Mouse (Mus musculus) limb, embryonic 14.5 days (tissue): ENCODE measurements at regions not wholly inside any gene's neighbourhood (a gene's known extent, or its start where the extent isn't known, plus 50 kb on each side); places are given as distances from the start of the nearest gene placed in this dataset.
"Not testable (repeated sequence)": the region's sequence is repeated elsewhere in the genome, so short reads cannot be mapped to it uniquely, and the experiment has no call there.

Experiments used
- ATAC-seq: fragments of 200-750 bp; cut with Nextera tagmentation; 2 replicates; pipeline ENCODE4 v1.8.0; 2017; ENCODE audit warnings: low read depth, moderate number of reproducible peaks, moderate TSS enrichment; ENCODE audit not compliant: low FRiP score
- DNase-seq: peaks from one replicate; pipeline ENCODE4 v3.0.0-alpha.2; 2015; ENCODE audit warnings: low spot score
- H3K27ac ChIP-seq: fragments of 300-500 bp; sonication (generic); replicated peaks from 2 replicates; pipeline ENCODE4 v1.5.1; 2014; ENCODE audit warnings: low read depth, mild to moderate bottlenecking, low read length, moderate library complexity, mixed read lengths
- H3K27me3 ChIP-seq: fragments of 300-500 bp; sonication (generic); 2 replicates; pipeline ENCODE4 v1.6.1; 2014; ENCODE audit warnings: low read length, mixed read lengths; ENCODE audit not compliant: control insufficient read depth, insufficient read depth
- H3K36me3 ChIP-seq: fragments of 300-500 bp; sonication (generic); 2 replicates; pipeline ENCODE4 v1.6.1; 2014; ENCODE audit warnings: mild to moderate bottlenecking, low read length, moderate library complexity, mixed read lengths; ENCODE audit not compliant: control insufficient read depth, insufficient read depth
- H3K4me1 ChIP-seq: fragments of 300-500 bp; sonication (generic); 2 replicates; pipeline ENCODE4 v1.6.1; 2014; ENCODE audit warnings: antibody characterized with exemption, low read length, mixed read lengths; ENCODE audit not compliant: control insufficient read depth, insufficient read depth
- H3K4me2 ChIP-seq: fragments of 300-500 bp; sonication (generic); replicated peaks from 2 replicates; pipeline ENCODE4 v1.6.1; 2014; ENCODE audit warnings: low read depth, mild to moderate bottlenecking, low read length, moderate library complexity; ENCODE audit not compliant: severe bottlenecking
- H3K4me3 ChIP-seq: fragments of 300-500 bp; sonication (generic); replicated peaks from 2 replicates; pipeline ENCODE4 v1.5.1; 2014; ENCODE audit warnings: low read length
- H3K9ac ChIP-seq: fragments of 300-500 bp; sonication (generic); 2 replicates; pipeline ENCODE4 v1.6.1; 2014; ENCODE audit warnings: mild to moderate bottlenecking, low read depth, low read length, moderate library complexity; ENCODE audit not compliant: severe bottlenecking
- H3K9me3 ChIP-seq: fragments of 300-500 bp; sonication (generic); 2 replicates; pipeline ENCODE4 v1.6.1; 2016; ENCODE audit warnings: low read length; ENCODE audit not compliant: control insufficient read depth
- POLR2A ChIP-seq: fragments of 200-500 bp; IDR thresholded peaks from 2 replicates; pipeline ENCODE4 v1.8.0; 2012; ENCODE audit warnings: inconsistent platforms, mild to moderate bottlenecking, moderate library complexity, borderline replicate concordance; ENCODE audit not compliant: insufficient read depth, insufficient read length; ENCODE audit errors: extremely low read depth
- WGBS: fragments of 180-500 bp; shearing (Covaris S2); extraction: QIAGEN DNeasy Blood & Tissue Kit; methylation state at CpG from one replicate; pipeline ENCODE4 v1.1.7; 2014; 5-methylcytosine and 5-hydroxymethylcytosine counted together

DNA sequence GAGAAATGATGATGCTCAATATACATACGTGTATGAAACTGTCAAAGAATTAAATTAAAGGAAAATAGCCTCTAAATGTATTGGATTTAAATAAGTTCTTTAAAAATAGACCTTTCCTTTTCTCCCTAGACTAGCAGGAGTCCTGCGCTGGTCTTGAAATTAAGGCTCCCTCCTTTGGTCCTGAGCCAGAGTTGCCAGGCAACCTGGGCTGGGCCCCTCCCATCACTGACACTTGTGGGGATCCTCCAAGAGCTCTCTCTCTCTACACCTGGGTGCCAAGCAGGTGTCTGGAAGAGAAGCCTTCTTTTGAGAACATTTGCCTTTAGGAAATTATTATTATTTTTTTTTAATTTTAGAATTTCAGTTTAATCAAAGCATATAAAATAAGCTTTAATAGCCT is 521.9 kb upstream of the BB014433 start:
- no peaks in the 10 kb centered on the region for H3K27me3 ChIP-seq
- WGBS: 75% methylated on average over 2 of the region's 2 CpGs
- no peak overlapping the region for H3K4me3 ChIP-seq
- no peak overlapping the region for H3K4me2 ChIP-seq
- no peak for DNase-seq
- no peak for TF ChIP-seq POLR2A
- H3K9ac ChIP-seq: no peak overlapping the region
- H3K36me3 ChIP-seq: no peaks in the 10 kb centered on the region
- H3K9me3 ChIP-seq: no peaks in the 10 kb centered on the region
- no peak for ATAC-seq
- H3K4me1 ChIP-seq: no peaks in the 10 kb centered on the region
- H3K27ac ChIP-seq: no peak overlapping the region

DNA sequence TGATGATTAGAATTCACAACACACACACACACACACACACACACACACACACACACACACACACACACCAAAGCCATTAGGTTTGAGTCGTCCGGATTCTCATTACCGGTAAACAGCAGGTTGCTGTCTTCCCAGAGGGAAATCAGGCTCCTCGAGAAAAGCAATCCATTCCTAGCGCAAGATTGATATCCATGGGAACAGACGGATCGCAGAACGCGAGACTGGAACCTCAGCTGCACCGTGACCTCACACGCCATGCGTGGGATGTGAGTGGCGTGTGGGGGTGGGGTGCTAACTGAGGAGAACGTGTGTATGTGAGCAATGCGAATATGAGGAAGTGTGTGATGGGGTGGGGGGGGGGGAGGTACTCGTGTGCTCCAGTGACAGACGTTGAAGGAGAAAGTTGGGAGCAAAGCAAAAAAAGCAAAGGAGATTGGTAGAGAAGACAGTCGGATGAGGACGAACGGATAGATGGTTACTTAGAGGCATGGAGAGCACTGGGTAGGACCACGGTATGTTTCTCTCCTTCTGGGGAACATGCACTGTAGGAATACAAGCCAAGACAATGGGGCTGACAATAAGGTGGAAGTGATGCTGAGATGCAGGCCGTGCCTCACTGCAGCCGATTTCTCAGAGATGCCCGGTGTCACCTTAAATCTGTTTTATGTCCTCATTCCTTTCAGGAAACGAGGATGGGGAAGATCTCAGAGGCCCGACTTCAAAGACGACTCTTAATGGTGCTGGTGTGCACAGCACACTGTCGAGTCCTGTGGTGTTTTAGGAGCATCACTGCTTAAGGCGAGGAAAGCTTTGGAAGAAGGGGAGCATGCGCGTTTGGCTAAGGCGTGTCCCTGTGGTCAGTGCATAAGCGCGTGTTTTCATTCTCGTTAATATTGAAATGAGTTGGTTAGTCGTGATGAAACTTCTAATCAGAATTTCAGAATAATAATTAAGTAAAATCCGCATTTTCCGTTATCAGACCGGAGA is 516.7 kb upstream of the BB014433 start:
- no peak for TF ChIP-seq POLR2A
- DNase-seq: no peak
- H3K27me3 ChIP-seq: no peaks in the 10 kb centered on the region
- H3K4me2 ChIP-seq: no peak overlapping the region
- H3K27ac ChIP-seq: no peak overlapping the region
- no peak overlapping the region for H3K9ac ChIP-seq
- 76% methylated on average over 39 of the region's 39 CpGs for WGBS
- no peak for ATAC-seq
- H3K9me3 ChIP-seq: no peaks in the 10 kb centered on the region
- no peaks in the 10 kb centered on the region for H3K36me3 ChIP-seq
- no peaks in the 10 kb centered on the region for H3K4me1 ChIP-seq
- no peak overlapping the region for H3K4me3 ChIP-seq

DNA sequence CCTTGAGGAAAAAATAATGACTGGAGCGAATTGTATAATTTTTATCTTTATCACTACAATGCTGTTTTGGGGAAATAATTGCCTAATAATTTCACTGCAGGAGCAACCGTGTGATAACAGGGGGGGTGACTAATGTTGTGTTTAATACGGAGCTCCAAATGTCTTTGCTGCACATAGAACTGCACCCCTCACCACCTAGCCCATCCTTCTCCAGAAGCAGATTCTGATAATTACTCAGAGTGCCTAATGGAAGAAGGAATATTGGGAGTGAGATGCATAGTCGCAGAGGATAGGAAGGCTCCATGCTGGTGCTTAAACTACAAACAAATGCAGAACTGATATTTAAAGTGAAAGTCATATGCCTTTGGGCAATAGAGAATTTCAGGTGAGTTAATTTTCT is 486.1 kb upstream of the BB014433 start:
- Histone ChIP-seq H3K4me1 (no peaks in the 10 kb centered on the region), H3K27me3 (no peaks in the 10 kb centered on the region), H3K4me2 (no peak overlapping the region), H3K27ac (no peak overlapping the region), H3K9me3 (no peaks in the 10 kb centered on the region), H3K36me3 (no peaks in the 10 kb centered on the region), H3K9ac (no peak overlapping the region), H3K4me3 (no peak overlapping the region)
- no peak for TF ChIP-seq POLR2A
- 87% methylated on average over 4 of the region's 4 CpGs for WGBS
- DNase-seq (no peak), ATAC-seq (no peak)

DNA sequence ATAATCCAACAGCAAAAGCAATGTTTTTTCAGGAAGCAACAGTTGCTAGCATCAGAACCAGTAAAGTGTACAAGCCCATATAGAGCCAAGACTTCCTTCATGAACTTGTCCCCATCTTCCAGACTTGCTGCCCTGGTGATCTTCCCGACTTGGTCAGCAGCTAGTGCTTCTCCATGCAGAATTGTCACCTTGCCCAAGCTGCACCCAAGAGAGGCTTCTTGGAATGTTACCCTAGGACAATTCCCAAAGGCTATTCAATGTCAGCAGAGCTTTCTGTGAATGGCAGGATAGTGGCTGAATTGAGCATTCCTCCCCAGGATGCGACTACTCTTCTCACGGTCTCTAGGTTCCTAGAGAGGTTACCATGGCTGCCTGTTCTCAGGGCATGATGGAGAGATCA is 479.6 kb upstream of the BB014433 start:
- no peak overlapping the region for H3K4me3 ChIP-seq
- no peaks in the 10 kb centered on the region for H3K9me3 ChIP-seq
- H3K4me2 ChIP-seq: no peak overlapping the region
- TF ChIP-seq POLR2A: no peak
- H3K36me3 ChIP-seq: no peaks in the 10 kb centered on the region
- 92% methylated on average over 3 of the region's 3 CpGs for WGBS
- ATAC-seq (no peak), DNase-seq (no peak)
- no peak overlapping the region for H3K27ac ChIP-seq
- no peaks in the 10 kb centered on the region for H3K27me3 ChIP-seq
- no peaks in the 10 kb centered on the region for H3K4me1 ChIP-seq
- H3K9ac ChIP-seq: no peak overlapping the region

DNA sequence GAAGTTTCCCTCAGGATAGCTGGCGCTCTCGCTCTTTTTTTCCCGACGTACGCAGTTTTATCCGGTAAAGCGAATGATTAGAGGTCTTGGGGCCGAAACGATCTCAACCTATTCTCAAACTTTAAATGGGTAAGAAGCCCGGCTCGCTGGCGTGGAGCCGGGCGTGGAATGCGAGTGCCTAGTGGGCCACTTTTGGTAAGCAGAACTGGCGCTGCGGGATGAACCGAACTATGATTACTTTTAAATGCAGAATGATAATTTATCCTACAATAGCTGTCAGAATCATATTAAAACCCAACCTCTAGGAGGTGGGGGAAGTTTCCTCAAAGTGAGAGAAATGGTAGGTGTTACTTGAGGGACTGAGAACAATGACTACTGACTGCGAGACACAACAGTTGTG is 474.0 kb upstream of the BB014433 start:
- H3K4me1 ChIP-seq, ATAC-seq, H3K36me3 ChIP-seq: not testable (repeated sequence)

More for the DNA sequence above, 474.0 kb upstream of the BB014433 start:
- H3K4me2 ChIP-seq, H3K27ac ChIP-seq, H3K27me3 ChIP-seq, DNase-seq, H3K9me3 ChIP-seq, H3K9ac ChIP-seq, H3K4me3 ChIP-seq: not testable (repeated sequence)
- WGBS: 79% methylated on average over 18 of the region's 19 CpGs
